Comparison of ENCODE assay signal across 22 mouse cellular contexts in the genomic region with DNA sequence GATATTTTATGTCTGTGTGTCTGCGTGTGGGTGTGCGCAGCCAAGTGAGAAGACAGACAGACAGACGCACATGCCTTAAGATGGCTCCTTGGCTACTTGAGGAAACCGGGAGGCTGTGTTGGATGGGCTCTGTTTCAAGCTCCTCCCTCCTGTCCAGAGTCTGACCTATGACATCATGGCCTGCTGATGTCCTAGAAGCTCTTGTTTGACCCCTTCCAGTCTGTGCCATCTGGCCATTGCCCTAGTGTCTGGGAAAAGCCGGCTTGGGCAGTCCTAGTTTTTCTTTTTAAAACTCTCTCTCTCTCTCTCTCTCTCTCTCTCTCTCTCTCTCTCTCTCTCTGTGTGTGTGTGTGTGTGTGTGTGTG.
DNase-seq lines count a peak whose midpoint lies in the region; TF ChIP-seq lines count a peak whose summit lies in the region.
"Had no signal": no experiment of that assay in that cellular context is flagged by ENCODE, and none has a peak within 500 bp of the region (broad histone marks: within the 10 kb centered on the region; RNA-seq: fewer than 3 reads in every experiment).

No protein-coding gene starts in this region.

- no peaks in the 10 kb centered on the region for H3K36me3 ChIP-seq in kidney, adult 2 months (ENCODE audit: control insufficient read depth, insufficient read depth, low read length)
- H3K36me3 ChIP-seq: limb, embryonic 15.5 days; liver, embryonic 15.5 days; neural tube, embryonic 12.5 days had no signal

- WGBS in kidney, adult 2 months: 35% methylated on average over 5 of the region's 5 CpGs

- H3K27me3 ChIP-seq in kidney, adult 2 months (replicated peaks; ENCODE audit: control insufficient read depth, insufficient read depth, low read length): no peaks in the 10 kb centered on the region; the same call in 1 of the 2 replicates
- H3K27me3 ChIP-seq: forebrain, embryonic 13.5 days; liver, embryonic 15.5 days had no signal

- peak; percentile 28 for DNase-seq in adrenal gland, postnatal 14 days
- DNase-seq in adrenal gland, adult 8-10 months: no peak
- DNase-seq in kidney, adult 2 months: peak; percentile 40
- DNase-seq in kidney, adult 18-20 months: no peak
- peak; percentile 39 for DNase-seq in lung, postnatal 36 days
- DNase-seq in lung, adult 18-20 months: no peak
- peak; percentile 40 for DNase-seq in retina, embryonic 14.5 days (ENCODE audit: low spot score)
- no peak for DNase-seq in right cerebral cortex, adult 18-20 months
- DNase-seq: adrenal gland, postnatal 36 days; cerebellum, adult 11 months; cerebellum, postnatal 10 days; gastrocnemius, adult 2 months; heart, postnatal 4 days; layer of hippocampus, postnatal 36 days; midbrain, embryonic 14.5 days; thymus, adult 18-20 months; thymus, postnatal 36 days had no signal

- TF ChIP-seq POLR2A in kidney, adult 2 months (IDR thresholded peaks at IDR 0.05; ENCODE audit: low read depth, low read length): no peak

- no peak overlapping the region for H3K27ac ChIP-seq in kidney, adult 2 months (ENCODE audit: insufficient read depth, low read depth, low read length)
- H3K27ac ChIP-seq: forebrain, embryonic 13.5 days; gastrocnemius, adult 2 months; limb, embryonic 15.5 days; liver, embryonic 15.5 days; neural tube, embryonic 12.5 days had no signal

- no peak overlapping the region for H3K4me3 ChIP-seq in kidney, adult 2 months (ENCODE audit: insufficient read depth, low read depth, low read length)
- H3K4me3 ChIP-seq: forebrain, embryonic 13.5 days; gastrocnemius, adult 2 months; limb, embryonic 15.5 days; liver, embryonic 15.5 days; megakaryocyte, embryonic 14.5 days; neural tube, embryonic 12.5 days had no signal

- H3K4me1 ChIP-seq in kidney, adult 2 months (ENCODE audit: control insufficient read depth, insufficient read depth, low read length): 0 out of 2 replicates have a peak, but pooled peaks cover 2% of the 10 kb centered on the region
- H3K4me1 ChIP-seq: liver, embryonic 15.5 days had no signal

- TF ChIP-seq CTCF in kidney, adult 2 months (conservative IDR thresholded peaks at IDR 0.05; ENCODE audit: insufficient read depth, insufficient read length, low read depth, low read length): no peak

Comparison
In these comparisons a context has a peak if more than half of its experiments do, and no peak if none do; other contexts are left out.
1. DNase-seq: peak in adrenal gland, postnatal 14 days (single experiment), kidney, adult 2 months (single experiment), lung, postnatal 36 days (single experiment) and retina, embryonic 14.5 days (single experiment); none in adrenal gland, adult 8-10 months (single experiment), kidney, adult 18-20 months (single experiment), lung, adult 18-20 months (0 of 2) and right cerebral cortex, adult 18-20 months (single experiment).